Mouse (Mus musculus): ENCODE measurements around the gene Akna.

DNA sequence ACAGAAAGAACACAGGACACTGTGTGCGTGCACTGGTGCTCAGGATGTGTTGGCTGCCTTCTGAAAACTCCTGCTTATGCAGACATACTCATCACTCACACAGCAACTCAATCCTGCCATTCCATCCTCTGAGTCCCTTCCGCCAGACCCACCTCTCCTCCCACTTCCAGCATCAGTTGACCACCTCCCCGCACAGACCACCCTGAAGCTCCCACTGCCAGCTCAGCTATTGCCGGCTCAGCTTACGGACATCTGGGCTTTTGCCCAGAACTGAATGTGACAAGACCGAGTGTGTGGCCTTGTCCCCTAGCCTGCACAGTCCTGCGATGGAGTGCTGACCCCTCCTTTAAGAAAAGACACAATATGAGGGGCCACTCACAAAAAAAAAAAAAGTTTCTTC, 37.1 kb upstream of the Akna start:
- TF ChIP-seq CTCF (IDR thresholded peaks at IDR 0.05; ENCODE audit: extremely low read depth, insufficient read length, insufficient replicate concordance, low read depth, low read length), result no peak
- TF ChIP-seq POLR2A (IDR thresholded peaks at IDR 0.05; ENCODE audit: low read depth, low read length), result no peak
